Mouse (Mus musculus): ENCODE measurements around the gene Rdm1. TPM values are rescaled to one million over a fixed set of nuclear protein-coding genes. Genes with fewer than 3 reads are reported as not detected.
"Not testable (repeated sequence)": the region's sequence is repeated elsewhere in the genome, so short reads cannot be mapped to it uniquely, and the experiment has no call there.

The Rdm1 gene
- total RNA-seq, 2 experiments from 2014 or later = 29.2 to 35.0 TPM

DNA sequence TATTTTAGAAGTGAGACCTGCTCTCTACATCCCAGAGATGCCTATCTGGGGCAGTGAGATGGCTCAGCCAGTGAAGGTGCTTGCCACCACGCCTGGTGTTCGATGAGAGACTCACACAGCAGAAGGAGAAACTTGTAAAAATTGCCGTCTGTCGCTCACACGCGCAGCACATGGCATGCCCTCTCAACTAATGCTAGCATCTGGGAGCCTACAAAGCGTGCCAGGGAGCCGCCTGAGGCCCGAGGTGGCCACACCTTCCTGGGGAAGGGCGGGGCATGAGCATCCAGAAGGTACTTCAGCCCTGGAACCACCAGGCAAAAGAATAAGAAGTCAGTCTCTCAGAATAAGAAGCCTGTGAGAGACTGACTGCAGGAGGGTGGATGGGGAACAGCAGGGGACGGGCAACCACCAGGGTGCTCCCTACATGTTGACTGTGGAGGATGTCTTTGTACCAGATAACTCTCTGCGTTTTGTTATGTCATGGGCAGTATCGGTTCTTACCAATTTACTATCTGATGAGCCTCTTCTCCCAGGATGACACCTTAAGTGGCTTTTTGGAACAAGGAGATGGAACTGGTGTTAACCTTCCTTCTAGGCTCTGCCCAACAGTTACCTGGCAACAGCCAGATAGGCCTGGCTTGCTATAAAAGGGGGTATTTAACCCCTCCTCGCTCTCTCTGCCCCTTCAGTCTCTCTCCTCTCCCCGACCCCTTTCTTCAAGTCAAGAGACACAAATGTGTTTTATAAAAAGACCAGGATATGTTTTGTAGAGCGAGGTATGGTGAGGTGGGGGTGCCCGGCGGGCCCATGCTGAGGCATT lies 9.8 kb upstream of the Rdm1 start:
- DNase-seq = no peak

DNA sequence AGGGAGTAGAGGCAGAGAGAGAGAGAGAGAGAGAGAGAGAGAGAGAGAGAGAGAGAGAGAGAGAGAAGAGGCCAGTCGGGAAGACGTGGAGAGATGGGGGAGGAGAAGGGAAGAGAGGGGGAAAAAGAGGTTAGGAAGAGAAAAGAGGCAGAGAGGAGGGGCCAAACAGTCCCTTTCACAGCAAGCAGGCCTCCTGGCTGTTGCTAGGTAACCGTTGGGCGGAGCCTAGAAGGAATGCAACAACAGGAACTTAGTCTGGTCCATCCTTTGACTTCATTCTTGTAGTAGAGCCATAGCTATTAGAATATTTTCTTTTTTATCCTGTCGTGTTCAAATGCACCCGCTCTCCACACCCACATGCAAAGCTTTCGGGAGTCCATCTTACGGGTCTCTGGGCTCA lies 9.1 kb upstream of the Rdm1 start:
- DNase-seq = peak; percentile 40

DNA sequence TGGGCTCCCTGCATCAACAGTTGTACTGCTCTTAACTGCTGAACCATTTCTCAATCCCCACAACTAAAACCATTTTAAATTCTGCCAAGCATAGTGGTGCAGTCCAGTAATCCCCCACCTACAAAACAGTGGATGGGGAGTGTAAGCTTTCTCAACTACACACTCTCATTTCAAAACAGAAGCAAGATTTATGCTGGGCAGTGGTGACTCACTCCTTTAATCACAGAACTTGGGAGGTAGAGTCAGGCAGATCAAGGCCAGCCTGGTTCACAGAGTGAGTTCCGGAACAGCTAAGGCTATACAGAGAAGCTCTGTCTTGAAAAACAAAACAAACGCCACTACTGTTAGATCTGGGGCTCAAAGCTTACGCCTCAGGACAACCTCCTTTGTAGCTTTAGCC lies 8.4 kb upstream of the Rdm1 start:
- DNase-seq = no peak

DNA sequence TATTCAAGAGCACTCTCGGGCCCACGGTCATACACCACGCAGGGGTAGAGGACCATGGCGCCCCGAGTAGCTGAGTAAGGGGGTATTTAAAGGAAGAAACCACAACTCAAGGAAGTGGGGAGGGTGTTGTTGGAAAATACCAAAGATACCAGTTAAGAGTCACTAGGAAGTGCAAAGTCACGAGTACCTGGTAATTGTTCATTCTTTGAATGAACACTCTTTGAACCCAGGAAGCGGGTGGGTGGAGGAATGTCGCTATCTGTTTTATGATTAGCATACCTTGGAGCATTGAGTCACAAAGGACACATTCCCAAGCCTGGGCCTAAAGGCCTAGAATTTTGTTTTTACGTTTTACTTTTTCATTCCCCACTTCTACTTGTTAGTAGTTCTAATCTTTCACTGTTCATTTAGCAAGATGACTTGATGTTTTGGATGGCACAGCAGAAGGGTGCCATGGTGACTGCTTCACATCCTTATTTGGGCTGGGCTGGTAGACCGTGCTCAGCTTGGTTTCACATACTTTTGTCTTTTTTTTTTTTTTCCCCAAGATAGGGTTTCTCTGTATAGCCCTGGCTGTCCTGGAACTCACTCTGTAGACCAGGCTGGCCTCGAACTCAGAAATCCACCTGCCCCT lies 6.9 kb upstream of the Rdm1 start:
- DNase-seq = not testable (repeated sequence)

DNA sequence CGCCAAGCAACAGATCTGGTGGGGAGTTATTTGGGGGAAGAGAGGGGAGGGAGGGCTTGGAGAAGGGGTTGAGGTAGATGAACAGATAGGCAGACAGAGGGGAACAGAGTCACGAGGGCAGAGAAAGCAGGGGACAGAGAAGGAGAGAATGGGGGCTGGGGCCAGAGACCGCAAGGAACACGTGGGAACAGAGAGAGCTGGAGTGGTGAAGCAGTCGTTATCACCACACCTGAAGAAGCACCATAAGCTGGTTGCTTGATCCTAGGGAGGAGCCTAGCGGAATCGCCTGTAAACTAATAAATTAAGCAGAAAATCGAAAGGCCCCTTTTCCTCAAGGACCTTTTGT lies 373 bp upstream of the Rdm1 start:
- DNase-seq = no peak

DNA sequence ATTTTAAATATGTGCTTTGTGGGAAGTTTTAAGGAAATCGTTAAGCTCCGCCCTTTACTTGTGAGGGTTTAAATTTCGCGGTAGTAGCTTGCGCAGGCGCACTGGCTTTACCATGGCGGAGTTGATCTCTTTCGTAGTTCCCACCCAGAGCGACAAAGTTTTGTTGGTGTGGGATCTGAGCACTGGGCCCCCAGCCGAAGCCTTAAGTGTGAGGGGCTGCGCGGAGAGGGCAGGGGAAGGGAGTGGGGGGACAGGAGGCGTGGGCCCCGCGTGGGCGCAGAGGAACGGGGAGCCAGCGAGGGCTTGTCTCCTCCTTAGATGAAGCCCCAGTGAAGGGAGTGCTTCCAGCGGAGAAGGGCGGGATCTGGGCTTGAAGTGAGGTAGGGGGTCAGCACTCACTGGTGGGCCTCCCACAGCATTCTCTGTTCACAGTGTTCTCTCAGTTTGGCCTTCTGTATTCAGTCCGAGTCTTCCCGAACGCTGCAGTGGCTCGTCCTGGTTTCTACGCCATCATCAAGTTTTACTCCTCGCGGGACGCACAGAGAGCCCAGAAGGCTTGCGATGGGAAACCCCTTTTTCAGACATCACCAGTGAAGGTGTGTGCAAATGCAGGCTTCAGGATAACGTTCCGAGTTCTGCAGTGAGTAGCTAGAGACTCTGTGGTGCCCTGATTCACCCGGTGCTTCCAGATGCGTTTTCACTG lies 1.0 kb downstream of the Rdm1 start:
- peak; percentile 94 for DNase-seq

DNA sequence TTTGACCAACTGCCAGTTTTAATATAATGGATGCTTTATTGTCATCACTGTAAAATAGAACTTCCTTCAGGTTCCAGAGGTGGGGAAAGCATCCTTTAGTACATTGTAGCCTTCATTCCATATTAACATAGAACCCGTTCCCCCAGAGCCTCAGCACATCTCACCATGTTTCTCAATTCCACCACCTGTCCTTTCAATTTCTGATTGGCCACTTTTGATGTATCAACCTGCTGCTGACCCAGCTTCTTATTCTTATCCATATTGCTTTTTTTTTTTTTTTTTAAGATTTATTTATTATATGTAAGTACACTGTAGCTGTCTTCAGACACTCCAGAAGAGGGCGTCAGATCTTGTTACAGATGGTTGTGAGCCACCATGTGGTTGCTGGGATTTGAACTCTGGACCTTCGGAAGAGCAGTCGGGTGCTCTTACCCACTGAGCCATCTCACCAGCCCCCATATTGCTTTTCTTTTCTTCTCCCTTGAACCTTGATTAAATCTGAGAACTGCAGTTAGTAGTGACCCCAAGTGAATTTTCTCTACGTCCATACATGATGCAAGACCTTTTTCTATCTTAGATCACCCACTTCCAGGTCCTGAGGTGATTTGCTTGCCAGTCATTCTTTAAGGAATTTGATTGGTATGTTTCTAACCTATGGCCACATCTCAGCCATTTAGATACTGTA lies 1.9 kb downstream of the Rdm1 start:
- not testable (repeated sequence) for DNase-seq

DNA sequence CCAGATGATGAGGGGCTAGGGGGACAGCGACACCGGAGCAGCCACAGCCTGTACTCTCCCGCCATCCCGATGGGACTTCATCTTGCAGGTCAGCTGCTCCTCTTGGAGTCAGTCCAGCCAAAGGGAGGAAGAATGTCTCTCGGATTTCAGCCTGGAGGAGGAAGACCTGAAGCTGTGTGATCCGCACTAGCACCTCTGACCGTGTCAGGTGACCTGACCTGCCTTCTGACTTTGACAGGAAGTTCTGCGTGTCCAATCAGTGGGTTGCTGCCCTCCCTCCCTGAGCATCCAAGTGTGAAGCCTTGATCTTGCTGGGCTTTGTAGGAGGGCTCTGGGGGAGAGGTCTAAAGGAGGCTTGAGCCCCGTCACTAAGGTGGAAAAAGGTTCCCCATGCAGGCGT lies 8.7 kb downstream of the Rdm1 start:
- DNase-seq = no peak

DNA sequence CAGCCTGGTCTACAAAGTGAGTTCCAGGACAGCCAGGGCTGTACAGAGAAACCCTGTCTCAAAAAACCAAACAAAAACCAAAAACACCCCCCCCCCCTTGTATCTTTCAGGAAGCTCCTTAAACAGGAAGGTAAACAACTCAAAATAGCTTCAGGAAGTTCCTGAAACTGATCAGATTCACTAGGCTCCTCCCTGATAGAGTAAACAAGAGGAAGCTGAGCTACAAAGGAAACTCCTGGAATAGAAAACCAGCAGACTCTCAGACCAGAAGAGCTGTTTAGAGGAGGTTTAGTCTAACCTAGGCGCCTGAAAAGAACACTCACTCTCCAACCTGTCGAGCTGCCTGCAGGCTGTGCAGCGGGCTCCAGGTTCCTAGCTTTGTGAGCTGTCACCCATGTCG lies 12.8 kb downstream of the Rdm1 start:
- no peak for DNase-seq

DNA sequence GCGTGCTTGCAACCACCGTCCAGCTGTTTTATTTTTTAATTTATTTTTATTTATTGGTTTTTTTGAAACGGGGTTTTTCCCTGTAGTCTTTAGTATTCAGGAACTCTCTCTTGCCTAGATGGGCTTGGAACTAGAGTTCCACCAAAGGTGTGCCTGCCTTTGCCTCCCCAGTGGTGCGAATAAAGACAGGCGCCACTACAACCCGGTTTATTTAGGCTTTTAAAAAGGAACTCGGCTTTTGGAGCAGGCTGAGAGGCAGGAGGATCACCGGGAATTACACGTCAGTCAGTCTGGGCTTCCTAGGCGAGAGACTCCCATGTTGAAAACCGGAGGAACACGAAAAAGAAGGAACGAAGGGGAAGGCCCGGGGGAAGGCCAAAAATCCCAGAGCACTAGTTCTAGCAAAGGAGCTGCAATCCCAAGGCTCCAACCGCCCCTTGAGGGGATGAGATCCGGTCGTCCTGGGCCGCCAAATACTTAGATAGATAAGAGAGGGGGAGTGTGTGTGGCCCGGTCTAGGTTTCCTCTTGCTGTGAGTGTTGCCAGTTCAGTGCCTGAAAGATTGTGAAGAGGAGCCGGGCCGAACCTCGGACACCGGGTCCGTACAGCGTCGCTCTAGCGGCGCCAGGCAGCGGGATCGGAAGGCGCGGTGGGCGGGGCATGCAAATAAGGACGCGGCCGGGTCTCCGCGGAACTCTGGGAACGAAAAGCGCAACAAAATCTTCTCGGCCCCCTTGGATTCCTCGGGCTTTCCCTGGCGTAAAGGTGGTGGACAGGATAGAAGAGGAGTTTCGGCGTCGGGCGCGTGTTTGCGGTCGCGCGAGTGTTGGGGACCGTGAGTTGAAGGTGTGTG lies 14.1 kb downstream of the Rdm1 start:
- peak; percentile 83 for DNase-seq

DNA sequence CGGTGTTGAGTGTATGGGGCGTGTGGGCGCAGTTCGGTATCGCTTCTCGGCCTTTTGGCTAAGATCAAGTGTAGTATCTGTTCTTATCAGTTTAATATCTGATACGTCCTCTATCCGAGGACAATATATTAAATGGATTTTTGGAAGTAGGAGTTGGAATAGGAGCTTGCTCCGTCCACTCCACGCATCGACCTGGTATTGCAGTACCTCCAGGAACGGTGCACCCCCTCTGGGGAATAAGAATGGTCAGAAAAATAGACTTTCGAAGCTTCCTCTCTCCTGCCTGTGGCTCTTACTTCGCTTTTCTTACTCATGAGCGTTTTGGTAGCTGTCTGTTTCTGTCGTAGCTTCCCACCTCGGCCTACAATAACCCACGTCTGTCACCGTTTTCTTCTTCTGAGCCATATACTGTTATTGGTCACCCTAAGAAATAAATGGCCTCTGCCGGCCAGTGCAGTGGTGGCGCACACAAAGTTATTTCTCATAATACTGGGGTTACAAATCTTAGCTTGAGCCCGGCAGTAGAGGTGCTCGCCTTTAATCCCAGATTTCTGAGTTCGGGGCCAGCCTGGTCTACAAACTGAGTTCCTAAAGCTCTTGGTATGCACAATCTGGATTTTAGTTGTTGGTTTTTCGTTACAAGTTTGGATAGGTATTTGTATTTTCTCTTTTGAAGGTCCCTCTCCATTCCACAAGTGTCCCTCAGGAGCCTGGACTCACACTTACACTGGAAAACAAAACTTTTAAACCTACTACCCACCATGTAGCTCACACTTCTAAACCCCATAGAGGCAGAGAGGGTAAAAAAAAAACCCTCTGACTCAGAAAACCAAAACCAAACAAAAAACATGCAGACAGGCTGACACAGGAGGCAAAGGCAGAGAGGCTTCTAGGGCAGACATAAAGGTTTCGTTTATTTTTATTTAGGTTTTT lies 15.0 kb downstream of the Rdm1 start:
- peak; percentile 40 for DNase-seq

DNA sequence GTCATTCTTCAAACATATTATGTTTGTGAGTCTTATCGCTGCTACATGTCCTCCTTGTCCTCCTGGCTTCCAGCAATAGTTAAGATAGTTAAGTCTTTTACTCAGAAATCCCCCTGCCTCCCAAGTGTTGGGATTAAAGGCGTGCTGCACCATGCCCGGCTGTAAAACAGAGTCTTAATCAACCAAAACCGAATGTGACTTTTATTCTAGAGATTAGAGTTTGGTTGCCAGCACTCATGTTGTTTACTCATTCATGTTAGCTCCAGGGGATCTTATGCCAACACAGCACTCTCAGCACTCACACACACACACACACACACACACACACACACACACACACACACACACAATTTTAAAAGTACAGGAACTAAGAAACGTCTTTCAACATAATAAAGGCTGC lies 15.9 kb downstream of the Rdm1 start:
- DNase-seq = no peak

DNA sequence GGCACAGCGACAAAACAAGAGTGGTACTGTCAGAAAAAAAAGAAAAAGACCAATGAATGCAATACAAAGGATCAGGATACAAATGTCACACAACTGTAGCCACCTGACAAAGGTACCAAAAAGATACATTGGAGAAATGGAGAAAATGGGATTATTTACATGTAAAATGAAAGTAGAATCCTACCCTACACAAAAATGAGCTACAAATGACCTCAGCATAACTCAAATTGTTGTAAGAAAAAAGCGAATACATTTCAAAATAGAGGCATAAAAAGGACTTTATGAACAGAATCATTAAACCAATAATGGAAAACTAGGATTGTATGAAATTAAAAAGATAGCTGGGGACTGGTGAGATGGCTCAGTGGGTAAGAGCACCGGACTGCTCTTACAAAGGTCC lies 17.6 kb downstream of the Rdm1 start:
- DNase-seq = no peak

DNA sequence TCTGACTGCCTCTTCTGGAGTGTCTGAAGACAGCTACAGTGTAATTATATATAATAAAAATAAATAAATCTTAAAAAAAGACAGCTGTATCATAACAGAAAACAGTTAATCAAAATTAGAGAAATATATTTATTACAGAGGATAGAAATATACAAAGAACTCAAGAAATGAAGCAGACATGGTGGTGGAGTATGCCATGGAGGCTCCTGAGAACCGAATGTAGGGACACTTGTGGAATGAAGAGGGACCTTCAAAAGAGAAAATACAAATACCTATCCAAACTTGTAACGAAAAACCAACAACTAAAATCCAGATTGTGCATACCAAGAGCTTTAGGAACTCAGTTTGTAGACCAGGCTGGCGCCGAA lies 18.0 kb downstream of the Rdm1 start:
- not testable (repeated sequence) for DNase-seq

DNA sequence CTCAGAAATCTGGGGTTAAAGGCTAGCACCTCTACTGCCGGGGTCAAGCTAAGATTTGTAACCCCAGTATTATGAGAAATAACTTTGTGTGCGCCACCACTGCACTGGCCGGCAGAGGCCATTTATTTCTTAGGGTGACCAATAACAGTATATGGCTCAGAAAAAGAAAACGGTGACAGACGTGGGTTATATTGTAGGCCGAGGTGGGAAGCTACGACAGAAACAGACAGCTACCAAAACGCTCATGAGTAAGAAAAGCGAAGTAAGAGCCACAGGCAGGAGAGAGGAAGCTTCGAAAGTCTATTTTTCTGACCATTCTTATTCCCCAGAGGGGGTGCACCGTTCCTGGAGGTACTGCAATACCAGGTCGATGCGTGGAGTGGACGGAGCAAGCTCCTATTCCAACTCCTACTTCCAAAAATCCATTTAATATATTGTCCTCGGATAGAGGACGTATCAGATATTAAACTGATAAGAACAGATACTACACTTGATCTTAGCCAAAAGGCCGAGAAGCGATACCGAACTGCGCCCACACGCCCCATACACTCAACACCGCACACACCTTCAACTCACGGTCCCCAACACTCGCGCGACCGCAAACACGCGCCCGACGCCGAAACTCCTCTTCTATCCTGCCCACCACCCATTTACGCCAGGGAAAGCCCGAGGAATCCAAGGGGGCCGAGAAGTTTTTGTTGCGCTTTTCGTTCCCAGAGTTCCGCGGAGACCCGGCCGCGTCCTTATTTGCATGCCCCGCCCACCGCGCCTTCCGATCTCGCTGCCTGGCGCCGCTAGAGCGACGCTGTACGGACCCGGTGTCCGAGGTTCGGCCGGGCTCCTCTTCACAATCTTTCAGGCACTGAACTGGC lies 18.7 kb downstream of the Rdm1 start:
- DNase-seq = peak; percentile 75

DNA sequence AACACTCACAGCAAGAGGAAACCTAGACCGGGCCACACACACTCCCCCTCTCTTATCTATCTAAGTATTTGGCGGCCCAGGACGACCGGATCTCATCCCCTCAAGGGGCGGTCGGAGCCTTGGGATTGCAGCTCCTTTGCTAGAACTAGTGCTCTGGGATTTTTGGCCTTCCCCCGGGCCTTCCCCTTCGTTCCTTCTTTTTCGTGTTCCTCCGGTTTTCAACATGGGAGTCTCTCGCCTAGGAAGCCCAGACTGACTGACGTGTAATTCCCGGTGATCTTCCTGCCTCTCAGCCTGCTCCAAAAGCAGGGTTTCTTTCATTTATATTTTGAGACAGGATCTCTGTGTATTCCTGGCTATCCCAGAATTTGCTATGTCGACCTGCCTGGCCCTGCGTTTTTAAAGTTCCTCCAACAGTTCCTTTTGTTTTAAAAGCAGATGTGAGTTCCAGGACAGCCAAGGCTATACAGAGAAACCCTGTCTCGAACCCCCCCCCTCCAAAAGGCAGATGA lies 19.3 kb downstream of the Rdm1 start:
- DNase-seq = not testable (repeated sequence)

DNA sequence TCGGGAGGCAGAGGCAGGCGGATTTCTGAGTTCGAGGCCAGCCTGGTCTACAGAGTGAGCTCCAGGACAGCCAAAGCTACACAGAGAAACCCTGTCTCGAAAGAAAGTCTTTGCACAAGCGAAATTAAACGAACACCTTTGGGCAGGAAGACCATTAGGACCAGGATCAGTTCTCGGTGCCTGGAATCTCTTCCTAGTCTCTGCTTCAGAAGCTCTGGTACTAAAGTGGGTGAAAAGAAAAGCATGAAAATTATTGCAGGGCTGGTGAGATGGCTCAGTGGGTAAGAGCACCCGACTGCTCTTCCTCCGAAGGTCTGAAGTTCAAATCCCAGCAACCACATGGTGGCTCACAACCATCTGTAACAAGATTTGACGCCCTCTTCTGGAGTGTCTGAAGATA lies 20.1 kb downstream of the Rdm1 start:
- not testable (repeated sequence) for DNase-seq

DNA sequence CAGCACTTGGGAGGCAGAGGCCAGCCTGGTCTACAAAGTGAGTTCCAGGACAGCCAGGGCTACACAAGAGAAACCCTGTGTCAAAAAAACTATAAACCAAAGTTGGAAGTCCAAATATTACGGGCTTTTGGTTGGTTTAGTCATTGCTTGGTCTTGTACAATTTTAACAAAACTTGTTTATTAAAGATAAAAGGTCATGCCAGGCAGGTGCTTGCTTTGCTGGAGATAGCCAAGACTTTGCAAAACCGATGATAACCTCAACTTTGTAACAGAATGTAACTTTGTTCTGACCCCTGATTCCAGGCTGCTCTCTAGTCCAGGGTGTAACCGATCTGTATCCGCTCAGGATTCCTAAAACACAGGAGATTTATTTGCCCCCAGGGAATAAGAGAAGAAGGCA lies 29.4 kb downstream of the Rdm1 start:
- DNase-seq = no peak

DNA sequence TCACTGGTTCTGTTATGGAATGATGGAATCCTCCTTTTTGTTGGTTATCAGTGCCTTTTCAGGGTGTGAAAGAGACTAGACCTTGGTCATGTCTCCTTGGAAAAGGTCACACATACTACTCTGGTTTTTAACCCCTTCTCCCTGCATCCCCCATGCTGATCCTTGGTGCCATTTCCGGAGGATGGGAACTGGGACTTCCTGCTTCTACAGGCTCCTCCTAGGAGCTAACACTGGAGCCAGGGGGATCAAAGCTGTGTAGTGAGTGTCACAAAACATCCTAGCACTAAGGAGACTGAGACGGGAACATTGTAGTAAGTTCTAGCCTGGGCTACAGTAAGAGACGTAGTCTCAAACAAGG lies 30.5 kb downstream of the Rdm1 start:
- DNase-seq = no peak
